Mouse (Mus musculus) natural killer cell, adult 2 months (primary cell): Measurements from ENCODE around the gene Mrs2.
A peak's percentile ranks its signal among the peaks of the same experiment; 100 is the strongest.

ENCODE experiments used
- DNase-seq, 2 experiments: peaks; one replicate each; pipeline ENCODE4 v3.0.0; 2022; ENCODE audit warnings: low spot score in 2 of 2

The Mrs2 gene

GRCm38 (mm10) chr13:25019793-25020539 lies at the start of gene Mrs2:
Gene Mrs2 (minus strand): TSS chr13:25020379.
- peak; percentile 82 to 86 for DNase-seq

- DNase-seq: no peak
Observed at GRCm38 (mm10) chr13:25069765-25070164, 49.6 kb upstream of the Mrs2 start.

- no peak for DNase-seq
Observed at GRCm38 (mm10) chr13:25067183-25067582, 47.0 kb upstream of the Mrs2 start.

GRCm38 (mm10) chr13:25066659-25067058 lies 46.5 kb upstream of the Mrs2 start:
- DNase-seq: no peak

GRCm38 (mm10) chr13:25055873-25056667 lies 35.9 kb upstream of the Mrs2 start, which contains the start of gene Dcdc2a:
Gene Dcdc2a (plus strand): TSS chr13:25056004.
- no peak for DNase-seq

GRCm38 (mm10) chr13:25055111-25055554 lies 35.0 kb upstream of the Mrs2 start:
- peak; percentile 17 to 24 for DNase-seq

- no peak for DNase-seq
Observed at GRCm38 (mm10) chr13:25052671-25053070, 32.5 kb upstream of the Mrs2 start.

GRCm38 (mm10) chr13:25039488-25039887 lies 19.3 kb upstream of the Mrs2 start:
- DNase-seq: no peak

GRCm38 (mm10) chr13:25027114-25027425 lies 6.9 kb upstream of the Mrs2 start:
- no peak for DNase-seq

- DNase-seq: no peak
Observed at GRCm38 (mm10) chr13:25026409-25027113, 6.4 kb upstream of the Mrs2 start.

- DNase-seq: peak in 1 of 2 experiments; percentile 39
Observed at GRCm38 (mm10) chr13:25024655-25025054, 4.5 kb upstream of the Mrs2 start.

- no peak for DNase-seq
Observed at GRCm38 (mm10) chr13:25023129-25023528, 3.0 kb upstream of the Mrs2 start.

- no peak for DNase-seq
Observed at GRCm38 (mm10) chr13:25022386-25022785, 2.2 kb upstream of the Mrs2 start.

GRCm38 (mm10) chr13:25020540-25020892 lies 337 bp upstream of the Mrs2 start:
- no peak for DNase-seq

GRCm38 (mm10) chr13:25018316-25018715 lies 1.9 kb downstream of the Mrs2 start:
- DNase-seq: no peak

- DNase-seq: peak; percentile 11 to 56
Observed at GRCm38 (mm10) chr13:25007115-25007514, 13.1 kb downstream of the Mrs2 start.

- DNase-seq: no peak
Observed at GRCm38 (mm10) chr13:25002965-25003364, 17.2 kb downstream of the Mrs2 start.

- no peak for DNase-seq
Observed at GRCm38 (mm10) chr13:24999538-24999937, 20.6 kb downstream of the Mrs2 start.

- DNase-seq: no peak
Observed at GRCm38 (mm10) chr13:24993160-24993559, 27.0 kb downstream of the Mrs2 start.

GRCm38 (mm10) chr13:24989006-24989405 lies 31.2 kb downstream of the Mrs2 start:
- no peak for DNase-seq

- DNase-seq: peak; percentile 10 to 29
Observed at GRCm38 (mm10) chr13:24988391-24988790, 31.8 kb downstream of the Mrs2 start.

GRCm38 (mm10) chr13:24985435-24985834 lies 34.7 kb downstream of the Mrs2 start:
- DNase-seq: no peak
